9 mouse cellular contexts compared by ENCODE assay signal in genomic region chr4:143160826-143161225, GRCm38 (mm10). TPM values are rescaled to one million over a fixed set of nuclear protein-coding genes. Genes with fewer than 3 reads are reported as not detected.
DNase-seq lines count a peak whose midpoint lies in the region; ATAC-seq and TF ChIP-seq lines count a peak whose summit lies in the region.
"Had no signal": no experiment of that assay in that cellular context is flagged by ENCODE, and none has a peak within 500 bp of the region (broad histone marks: within the 10 kb centered on the region; RNA-seq: fewer than 3 reads in every experiment).

No protein-coding gene starts in this region.

- H3K9me3 ChIP-seq in forebrain, embryonic 13.5 days (replicated peaks) = no peaks in the 10 kb centered on the region
- no peaks in the 10 kb centered on the region for H3K9me3 ChIP-seq in liver, embryonic 11.5 days (ENCODE audit: control insufficient read depth, low read length)
- no peaks in the 10 kb centered on the region for H3K9me3 ChIP-seq in stomach, postnatal 0 days (ENCODE audit: control insufficient read depth, low read length)

- peak overlapping the region; percentile 81; the same call in 1 of the 2 replicates for H3K4me3 ChIP-seq in spleen, adult 2 months (ENCODE audit: extremely low read depth, insufficient read depth, insufficient read length)
- H3K4me3 ChIP-seq in forebrain, embryonic 13.5 days = peak overlapping the region; percentile 90
- peak overlapping the region; percentile 96 for H3K4me3 ChIP-seq in liver, embryonic 11.5 days (ENCODE audit: low read depth, low read length)
- H3K4me3 ChIP-seq in stomach, postnatal 0 days (ENCODE audit: low read depth, low read length) = peak overlapping the region; percentile 90

- peak overlapping the region; percentile 93 for H3K9ac ChIP-seq in forebrain, embryonic 13.5 days
- peak overlapping the region; percentile 90; the same call in 1 of the 2 replicates for H3K9ac ChIP-seq in liver, embryonic 11.5 days (ENCODE audit: low read depth, low read length)
- peak overlapping the region; percentile 95; the same call in 1 of the 2 replicates for H3K9ac ChIP-seq in stomach, postnatal 0 days (ENCODE audit: low read length)

- H3K4me1 ChIP-seq in spleen, adult 2 months (ENCODE audit: control insufficient read depth, insufficient read depth, insufficient read length) = peaks cover 18% of the 10 kb centered on the region; the same call in 1 of the 2 replicates
- peaks cover 38% of the 10 kb centered on the region for H3K4me1 ChIP-seq in forebrain, embryonic 13.5 days
- peaks cover 10% of the 10 kb centered on the region for H3K4me1 ChIP-seq in liver, embryonic 11.5 days (replicated peaks; ENCODE audit: control insufficient read depth, insufficient read depth, low read length)
- peaks cover 2% of the 10 kb centered on the region; the same call in 1 of the 2 replicates for H3K4me1 ChIP-seq in stomach, postnatal 0 days (replicated peaks; ENCODE audit: control insufficient read depth, insufficient read depth)

- 79% methylated on average over 3 of the region's 3 CpGs for WGBS in spleen, adult 2 months
- 53% methylated on average over 3 of the region's 3 CpGs for whole genome bisulfite sequencing in forebrain, embryonic 13.5 days
- WGBS in liver, embryonic 11.5 days = 56% methylated on average over 3 of the region's 3 CpGs
- 32% methylated on average over 3 of the region's 3 CpGs for WGBS in stomach, postnatal 0 days

- no peaks in the 10 kb centered on the region for H3K27me3 ChIP-seq in spleen, adult 2 months (ENCODE audit: control insufficient read depth, insufficient read depth, low read length)
- H3K27me3 ChIP-seq in forebrain, embryonic 13.5 days = no peaks in the 10 kb centered on the region
- H3K27me3 ChIP-seq in liver, embryonic 11.5 days (replicated peaks; ENCODE audit: control insufficient read depth, insufficient read depth, low read length) = no peaks in the 10 kb centered on the region
- no peaks in the 10 kb centered on the region for H3K27me3 ChIP-seq in stomach, postnatal 0 days (ENCODE audit: control insufficient read depth, insufficient read depth, low read length)

- H3K27ac ChIP-seq in spleen, adult 2 months (ENCODE audit: insufficient read depth, low read length) = no peak overlapping the region
- no peak overlapping the region; the same call in 1 of the 2 replicates for H3K27ac ChIP-seq in forebrain, embryonic 13.5 days
- no peak overlapping the region for H3K27ac ChIP-seq in liver, embryonic 11.5 days (ENCODE audit: low read depth, low read length)
- H3K27ac ChIP-seq in stomach, postnatal 0 days (replicated peaks) = 0 out of 2 replicates have a peak overlapping the region, but pooled peaks have one; percentile 100

- no peak for TF ChIP-seq POLR2A in spleen, adult 2 months (IDR thresholded peaks at IDR 0.05; ENCODE audit: low read depth, low read length)

- no peak for DNase-seq in spleen, adult 2 months (ENCODE audit: low read depth in 1 of 2, low spot score in 2 of 2)
- no peak for DNase-seq in spleen, postnatal 10 days (ENCODE audit: low spot score in 2 of 2)
- no peak for DNase-seq in liver, embryonic 11.5 days (ENCODE audit: low spot score)
- DNase-seq in stomach, postnatal 0 days (ENCODE audit: low spot score) = no peak
- DNase-seq in layer of hippocampus, adult 9-11 months = no peak
- DNase-seq in ovary, postnatal 14 days (ENCODE audit: low spot score) = no peak
- no peak for DNase-seq in lung, postnatal 4 days
- DNase-seq: kidney, adult 9 months had no signal

- ATAC-seq in forebrain, embryonic 13.5 days = no peak
- ATAC-seq in liver, embryonic 11.5 days (replicated peaks; ENCODE audit: low FRiP score) = no peak
- no peak for ATAC-seq in stomach, postnatal 0 days (ENCODE audit: low FRiP score, low TSS enrichment)

- H3K36me3 ChIP-seq in spleen, adult 2 months (ENCODE audit: control insufficient read depth, insufficient read depth, low read length) = no peaks in the 10 kb centered on the region
- H3K36me3 ChIP-seq in forebrain, embryonic 13.5 days (ENCODE audit: poor library complexity, severe bottlenecking) = peaks cover 11% of the 10 kb centered on the region
- no peaks in the 10 kb centered on the region; the same call in 1 of the 2 replicates for H3K36me3 ChIP-seq in liver, embryonic 11.5 days (ENCODE audit: control insufficient read depth, insufficient read depth, low read length)
- H3K36me3 ChIP-seq in stomach, postnatal 0 days (ENCODE audit: control insufficient read depth, insufficient read depth, low read length) = no peaks in the 10 kb centered on the region

- peak overlapping the region; percentile 68 for H3K4me2 ChIP-seq in forebrain, embryonic 13.5 days
- peak overlapping the region; percentile 72 for H3K4me2 ChIP-seq in liver, embryonic 11.5 days
- H3K4me2 ChIP-seq in stomach, postnatal 0 days (replicated peaks; ENCODE audit: low read depth) = peak overlapping the region; percentile 51

- no peak for TF ChIP-seq CTCF in spleen, adult 2 months (IDR thresholded peaks at IDR 0.05; ENCODE audit: extremely low read depth, insufficient read depth, insufficient read length, insufficient replicate concordance)
- TF ChIP-seq CTCF in stomach, postnatal 0 days (IDR thresholded peaks at IDR 0.05; ENCODE audit: low read depth) = no peak

- TF ChIP-seq EP300 in stomach, postnatal 0 days (optimal IDR thresholded peaks at IDR 0.05) = no peak

RNA-seq across cellular contexts. Expression of gene Prdm2, which starts 52.0 kb away (rescaled TPM):
- polyA plus RNA-seq in spleen, adult 2 months (2012; rRNA removed) = 13.5 and 14.4 TPM in 2 replicates
- polyA plus RNA-seq in forebrain, embryonic 13.5 days (2015; fragmentation: Nextera tagmentation; extraction: Ambion mirVana) = 17.6 and 18.6 TPM in 2 replicates
- 7.3 and 8.3 TPM in 2 replicates for polyA plus RNA-seq in liver, embryonic 11.5 days (2014; fragmentation: Nextera tagmentation; extraction: Ambion mirVana)
- 4.7 and 5.0 TPM in 2 replicates for polyA plus RNA-seq in stomach, postnatal 0 days (2015; fragmentation: Nextera tagmentation; extraction: Ambion mirVana)
